Mouse (Mus musculus) gastrocnemius, adult 8-10 months (tissue): ENCODE data around the gene Wdr91. TPM values are rescaled to one million over a fixed set of nuclear protein-coding genes. Genes with fewer than 3 reads are reported as not detected.

Experiments used
- DNase-seq, 2 experiments: peaks; one replicate each; pipeline ENCODE4 v3.0.0; 2022; ENCODE audit warnings: low spot score in 2 of 2
- total RNA-seq, 4 experiments: library from RNA; stranded (reverse); gene quantifications; 2 replicates each; pipeline ENCODE4 v1.2.4; 2022

Wdr91 gene
- total RNA-seq, 4 experiments from 2014 or later: 3.6 to 5.1 (median 4.9) TPM

GRCm38 (mm10) chr6:34879101-34879740 lies 31.5 kb downstream of the Wdr91 start:
- no peak for DNase-seq

- DNase-seq: peak; percentile 87 to 91
These were observed 33.0 kb downstream of the Wdr91 start, which contains the start of gene Cyren for GRCm38 (mm10) chr6:34877509-34878321. Cyren (minus strand) TSS chr6:34878060.

GRCm38 (mm10) chr6:34876835-34877156 lies 33.9 kb downstream of the Wdr91 start:
- DNase-seq: no peak

DNA sequence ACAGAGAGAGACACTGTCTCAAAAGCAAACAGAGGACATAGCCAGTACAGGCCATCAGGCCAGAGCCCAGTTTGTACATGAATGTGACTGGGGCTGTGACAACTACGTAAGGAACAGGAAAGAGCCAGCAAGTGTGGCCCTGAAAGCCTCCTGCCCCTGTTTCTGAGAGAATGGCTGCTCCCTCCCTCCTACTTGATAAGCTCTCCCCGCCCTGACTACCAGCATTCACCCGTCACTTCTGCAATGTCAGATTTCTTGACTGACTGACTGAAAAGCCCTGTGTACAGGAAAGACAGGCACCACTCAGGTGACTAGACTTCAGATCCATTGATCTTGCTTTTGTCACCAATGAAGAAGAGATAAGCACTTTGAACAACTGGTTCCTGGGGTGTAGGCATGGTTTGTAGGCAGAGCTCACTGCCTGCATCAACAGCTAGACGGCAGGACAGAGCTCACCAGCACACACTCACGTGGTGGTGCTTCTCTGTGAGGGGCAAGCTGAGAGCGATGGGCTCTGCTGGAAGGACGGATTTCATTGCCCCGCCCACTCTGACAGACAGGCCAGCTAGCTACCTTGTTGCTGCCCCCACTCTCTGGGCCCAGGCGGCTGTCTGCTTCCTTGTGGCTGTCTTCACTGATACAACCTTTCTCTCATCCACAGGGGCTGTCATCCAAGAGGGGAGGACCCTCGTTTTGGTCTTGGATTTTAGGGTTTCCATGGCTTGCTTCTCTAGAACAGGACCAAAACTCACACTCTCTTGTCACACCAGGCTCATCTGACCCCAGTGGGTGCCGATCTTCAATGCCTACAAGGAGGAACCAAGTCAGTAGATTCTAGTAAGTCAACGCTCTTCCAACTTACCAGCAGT lies 34.5 kb downstream of the Wdr91 start:
- no peak for DNase-seq

GRCm38 (mm10) chr6:34875268-34875761 lies 35.4 kb downstream of the Wdr91 start:
- DNase-seq: no peak

- DNase-seq: peak; percentile 62 to 71
These were observed 36.4 kb downstream of the Wdr91 start for GRCm38 (mm10) chr6:34874101-34874921.

- no peak for DNase-seq
These were observed 37.8 kb downstream of the Wdr91 start for GRCm38 (mm10) chr6:34872871-34873270.

DNA sequence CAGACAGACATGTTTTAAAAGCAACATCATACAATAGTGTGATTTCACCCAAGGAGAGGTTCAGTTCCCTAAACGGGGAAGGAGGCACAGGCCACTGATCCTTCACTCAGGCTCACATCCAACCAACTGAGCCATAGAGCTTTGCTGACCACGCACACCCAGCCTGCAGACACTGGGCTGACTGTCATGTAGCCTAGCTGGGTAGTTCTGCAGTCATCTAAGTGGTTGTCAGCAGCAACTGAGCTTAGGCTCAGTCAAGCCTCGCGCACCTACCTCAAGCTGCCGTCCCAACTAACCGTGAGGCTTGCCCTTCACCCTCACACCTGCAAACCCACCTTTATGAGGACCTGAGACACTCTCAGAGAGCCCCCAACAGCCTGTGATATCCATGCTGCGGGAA lies 38.7 kb downstream of the Wdr91 start:
- DNase-seq: no peak

DNA sequence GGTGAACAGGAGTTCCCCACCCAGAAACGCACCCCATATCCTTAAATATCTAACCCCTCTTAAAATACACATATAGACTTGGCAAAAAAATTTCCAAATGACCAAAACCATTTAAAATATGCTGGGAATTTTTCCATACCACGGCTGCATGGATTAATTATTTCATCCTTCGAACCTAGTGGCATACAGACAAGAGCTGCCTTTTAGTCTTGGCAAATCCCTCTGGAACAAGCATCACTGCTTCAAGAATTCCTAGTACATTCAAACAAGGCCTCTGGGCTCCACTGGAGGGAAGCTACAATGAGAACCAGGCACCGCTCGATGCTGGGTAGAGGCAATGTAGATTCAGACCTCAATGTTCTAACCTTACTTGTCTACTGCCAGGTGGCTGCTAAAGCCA lies 40.0 kb downstream of the Wdr91 start:
- no peak for DNase-seq

DNA sequence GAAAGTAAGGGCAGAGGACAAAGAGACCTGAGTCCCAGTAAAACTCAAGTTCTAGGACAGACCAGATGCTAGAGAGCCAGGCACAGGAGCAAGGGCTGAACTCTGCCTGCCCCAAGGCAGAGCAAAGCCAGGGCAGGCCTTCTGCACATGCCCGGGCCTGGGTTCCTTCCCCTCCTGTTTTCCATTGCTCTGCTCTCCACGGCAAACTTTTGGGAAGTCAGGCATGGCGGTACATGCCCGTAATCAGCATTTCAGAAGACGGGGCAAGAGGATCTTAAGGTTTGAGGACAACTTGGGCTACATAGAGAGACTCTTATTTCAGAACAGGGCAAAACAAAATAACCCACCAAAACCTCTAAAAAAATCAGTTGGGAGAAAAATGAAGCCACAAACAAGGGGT lies 40.5 kb downstream of the Wdr91 start:
- no peak for DNase-seq

- DNase-seq: no peak
These were observed 41.3 kb downstream of the Wdr91 start for GRCm38 (mm10) chr6:34869225-34869915.

DNA sequence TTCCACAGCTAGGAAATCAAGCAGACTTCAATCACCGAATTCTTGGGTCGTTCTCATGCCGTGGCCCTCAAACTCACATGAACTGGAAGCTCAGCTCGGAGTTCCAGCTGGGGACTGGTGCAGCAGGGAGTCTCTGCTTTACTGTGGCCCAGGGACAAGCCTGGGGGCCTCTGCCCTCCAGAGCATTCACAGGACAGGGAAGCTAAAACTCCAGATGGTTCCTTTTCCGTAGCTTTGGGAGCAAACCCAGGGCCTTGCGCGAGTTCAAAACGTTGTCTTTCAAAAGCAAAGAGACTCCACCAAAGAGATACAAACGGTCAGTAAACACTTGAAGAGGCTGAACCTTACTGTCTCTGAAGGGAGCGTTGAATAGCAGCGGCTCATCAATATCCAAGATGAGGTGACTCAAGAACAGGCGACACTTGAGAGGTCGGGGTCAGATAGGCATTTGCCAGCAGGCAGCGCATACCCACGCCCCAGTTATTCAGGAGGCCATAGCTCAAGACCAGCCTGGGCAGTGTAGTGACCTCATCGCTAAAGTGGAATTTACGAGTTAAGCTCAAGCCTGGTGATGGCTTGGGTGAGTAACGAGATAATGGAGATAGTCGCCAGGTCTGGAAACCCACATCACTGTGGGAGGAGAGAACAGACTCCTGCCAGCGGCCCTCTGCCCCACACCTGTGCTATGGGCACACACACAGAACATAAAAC lies 42.0 kb downstream of the Wdr91 start:
- DNase-seq: no peak

GRCm38 (mm10) chr6:34867995-34868350 lies 42.7 kb downstream of the Wdr91 start:
- no peak for DNase-seq

DNA sequence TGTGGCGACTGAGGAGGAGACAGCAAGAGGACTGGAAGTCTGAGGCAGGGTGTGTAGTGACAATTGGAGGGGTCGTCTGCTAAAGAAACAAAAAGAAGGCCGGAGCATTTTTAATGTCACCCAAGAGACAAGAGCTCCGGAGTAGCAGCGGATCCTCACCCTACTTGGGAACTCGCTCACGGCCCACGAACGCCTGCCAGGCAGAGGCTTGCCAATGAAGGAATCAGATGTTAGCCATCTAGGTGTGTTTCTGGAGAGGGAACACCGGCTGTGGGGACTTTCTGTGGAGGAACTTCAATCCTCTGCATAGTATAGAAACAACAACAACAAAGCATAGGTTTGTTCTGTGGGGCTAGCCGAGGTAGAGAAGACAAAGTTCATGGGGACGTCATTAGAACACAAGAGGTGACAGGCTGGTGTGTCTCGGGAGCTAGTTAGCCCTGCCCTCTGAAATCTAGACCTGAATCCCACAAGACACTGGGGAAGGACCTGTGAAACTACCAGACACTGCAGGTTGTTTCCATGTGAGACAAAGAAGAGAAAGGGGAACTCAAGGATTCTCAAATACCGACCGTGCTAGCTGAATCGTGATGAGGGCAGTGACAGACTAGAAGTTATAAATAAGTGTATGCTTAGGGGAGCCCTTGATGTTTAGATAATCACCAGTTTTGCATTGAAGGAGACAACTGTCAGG lies 43.2 kb downstream of the Wdr91 start:
- no peak for DNase-seq

GRCm38 (mm10) chr6:34866786-34867185 lies 43.9 kb downstream of the Wdr91 start:
- DNase-seq: no peak

GRCm38 (mm10) chr6:34865711-34866593 lies 44.7 kb downstream of the Wdr91 start:
- no peak for DNase-seq

GRCm38 (mm10) chr6:34865213-34865612 lies 45.5 kb downstream of the Wdr91 start:
- no peak for DNase-seq
